Mouse (Mus musculus) embryonic facial prominence, embryonic 13.5 days (tissue): ENCODE data around the gene Rbbp8nl. TPM values are rescaled to one million over a fixed set of nuclear protein-coding genes. Genes with fewer than 3 reads are reported as not detected.

Experiments used
- ATAC-seq: fragments of 200-750 bp; cut with Nextera tagmentation; 2 replicates; pipeline ENCODE4 v1.8.0; 2017; ENCODE audit warnings: low read depth; ENCODE audit not compliant: insufficient number of reproducible peaks, insufficient read depth, low FRiP score, low TSS enrichment
- H3K27ac ChIP-seq: fragments of 300-500 bp; sonication (generic); 2 replicates; pipeline ENCODE4 v1.5.1; 2015; ENCODE audit warnings: moderate library complexity, mild to moderate bottlenecking, inconsistent platforms
- H3K27me3 ChIP-seq: fragments of 300-500 bp; sonication (generic); 2 replicates; pipeline ENCODE4 v1.6.1; 2015; ENCODE audit warnings: mild to moderate bottlenecking, inconsistent platforms
- H3K36me3 ChIP-seq: fragments of 300-500 bp; sonication (generic); 2 replicates; pipeline ENCODE4 v1.6.1; 2015; ENCODE audit warnings: mild to moderate bottlenecking, inconsistent platforms
- H3K4me1 ChIP-seq: fragments of 300-500 bp; sonication (generic); 2 replicates; pipeline ENCODE4 v1.6.1; 2015; ENCODE audit warnings: inconsistent platforms
- H3K4me2 ChIP-seq: fragments of 300-500 bp; sonication (generic); 2 replicates; pipeline ENCODE4 v1.6.1; 2015; ENCODE audit warnings: moderate library complexity, mild to moderate bottlenecking, inconsistent platforms
- H3K4me3 ChIP-seq: fragments of 300-500 bp; sonication (generic); 2 replicates; pipeline ENCODE4 v1.5.1; 2015; ENCODE audit warnings: mild to moderate bottlenecking, inconsistent platforms
- H3K9ac ChIP-seq: fragments of 300-500 bp; sonication (generic); 2 replicates; pipeline ENCODE4 v1.6.1; 2015; ENCODE audit warnings: mild to moderate bottlenecking, inconsistent platforms
- H3K9me3 ChIP-seq: fragments of 300-500 bp; sonication (generic); 2 replicates; pipeline ENCODE4 v1.6.1; 2016; ENCODE audit warnings: inconsistent platforms
- WGBS: fragments of 180-500 bp; shearing (Covaris S2); methylation state at CpG from one replicate; pipeline ENCODE4 v1.1.7; 2015; ENCODE audit warnings: mixed read lengths; 5-methylcytosine and 5-hydroxymethylcytosine counted together
- polyA plus RNA-seq: library from polyadenylated mRNA; unstranded; fragments of >200 nt; fragmentation: Nextera tagmentation; extraction: Ambion mirVana; gene quantifications from 2 replicates; pipeline ENCODE4 v1.2.1, GENCODE M21; 2015

Gene Rbbp8nl
- polyA plus RNA-seq, 1 experiment from 2014 or later = 1.7 TPM

- H3K27me3 ChIP-seq = no peaks in the 10 kb centered on the region
- WGBS = 85% methylated on average over 3 of the region's 3 CpGs
- no peak overlapping the region for H3K9ac ChIP-seq
- no peak overlapping the region for H3K27ac ChIP-seq
- peaks cover 24% of the 10 kb centered on the region for H3K4me1 ChIP-seq
- H3K4me3 ChIP-seq = no peak overlapping the region
- H3K4me2 ChIP-seq = no peak overlapping the region
- 0 out of 2 replicates have a peak, but pooled peaks cover 5% of the 10 kb centered on the region for H3K9me3 ChIP-seq
- no peaks in the 10 kb centered on the region for H3K36me3 ChIP-seq
- no peak for ATAC-seq
Measured at GRCm38 (mm10) chr2:180236930-180237329, 52.7 kb downstream of the Rbbp8nl start.

- 46% methylated on average over 3 of the region's 3 CpGs for WGBS
- no peak; the same call in 1 of the 2 replicates for ATAC-seq
- Histone ChIP-seq H3K27ac (peak overlapping the region; percentile 82), H3K27me3 (no peaks in the 10 kb centered on the region), H3K36me3 (no peaks in the 10 kb centered on the region), H3K9ac (no peak overlapping the region), H3K9me3 (0 out of 2 replicates have a peak, but pooled peaks cover under 1% of the 10 kb centered on the region), H3K4me2 (no peak overlapping the region), H3K4me3 (no peak overlapping the region), H3K4me1 (peaks cover 24% of the 10 kb centered on the region)
Measured at GRCm38 (mm10) chr2:180236500-180236899, 53.2 kb downstream of the Rbbp8nl start.

- Histone ChIP-seq H3K4me3 (no peak overlapping the region), H3K4me2 (no peak overlapping the region), H3K4me1 (peaks cover 24% of the 10 kb centered on the region), H3K27ac (peak overlapping the region; percentile 82), H3K27me3 (no peaks in the 10 kb centered on the region), H3K9ac (no peak overlapping the region), H3K9me3 (no peaks in the 10 kb centered on the region), H3K36me3 (no peaks in the 10 kb centered on the region)
- WGBS = 75% methylated on average over 4 of the region's 4 CpGs
- ATAC-seq = no peak
Measured at GRCm38 (mm10) chr2:180235788-180236187, 53.9 kb downstream of the Rbbp8nl start.

- peak overlapping the region; percentile 0; the same call in 1 of the 2 replicates for H3K4me2 ChIP-seq
- H3K9me3 ChIP-seq = no peaks in the 10 kb centered on the region
- H3K27ac ChIP-seq = peak overlapping the region; percentile 82
- H3K4me1 ChIP-seq = peaks cover 28% of the 10 kb centered on the region
- ATAC-seq = peak; percentile 60; the same call in 1 of the 2 replicates
- H3K4me3 ChIP-seq = no peak overlapping the region
- no peaks in the 10 kb centered on the region for H3K27me3 ChIP-seq
- H3K9ac ChIP-seq = no peak overlapping the region
- H3K36me3 ChIP-seq = no peaks in the 10 kb centered on the region
- 49% methylated on average over 6 of the region's 6 CpGs for WGBS
Measured at GRCm38 (mm10) chr2:180234980-180235379, 54.7 kb downstream of the Rbbp8nl start.

GRCm38 (mm10) chr2:180234353-180234752 is 55.3 kb downstream of the Rbbp8nl start:
- no peaks in the 10 kb centered on the region for H3K9me3 ChIP-seq
- H3K36me3 ChIP-seq = no peaks in the 10 kb centered on the region
- no peak overlapping the region for H3K4me2 ChIP-seq
- H3K9ac ChIP-seq = no peak overlapping the region
- peak overlapping the region; percentile 82 for H3K27ac ChIP-seq
- no peaks in the 10 kb centered on the region for H3K27me3 ChIP-seq
- peaks cover 28% of the 10 kb centered on the region for H3K4me1 ChIP-seq
- no peak for ATAC-seq
- no peak overlapping the region for H3K4me3 ChIP-seq
- 81% methylated on average over 8 of the region's 8 CpGs for WGBS

- ATAC-seq = no peak
Measured at GRCm38 (mm10) chr2:180233101-180233904, 56.4 kb downstream of the Rbbp8nl start.

GRCm38 (mm10) chr2:180230482-180230881 is 59.2 kb downstream of the Rbbp8nl start:
- Histone ChIP-seq H3K27me3 (peaks cover 24% of the 10 kb centered on the region), H3K27ac (no peak overlapping the region), H3K9me3 (no peaks in the 10 kb centered on the region), H3K4me2 (no peak overlapping the region), H3K4me1 (peaks cover 49% of the 10 kb centered on the region), H3K4me3 (no peak overlapping the region), H3K36me3 (no peaks in the 10 kb centered on the region), H3K9ac (peak overlapping the region; percentile 27; the same call in 1 of the 2 replicates)
- ATAC-seq = no peak
- WGBS = 37% methylated on average over 4 of the region's 4 CpGs

More at GRCm38 (mm10) chr2:180233101-180233904, 56.4 kb downstream of the Rbbp8nl start:
- Histone ChIP-seq H3K36me3 (no peaks in the 10 kb centered on the region), H3K27me3 (no peaks in the 10 kb centered on the region; the same call in 1 of the 2 replicates), H3K4me3 (no peak overlapping the region), H3K27ac (no peak overlapping the region), H3K9ac (no peak overlapping the region), H3K4me1 (peaks cover 34% of the 10 kb centered on the region), H3K9me3 (no peaks in the 10 kb centered on the region), H3K4me2 (no peak overlapping the region)
- 86% methylated on average over 7 of the region's 7 CpGs for WGBS

- ATAC-seq = no peak
- Histone ChIP-seq H3K4me1 (peaks cover 45% of the 10 kb centered on the region), H3K27ac (no peak overlapping the region), H3K4me3 (no peak overlapping the region), H3K36me3 (no peaks in the 10 kb centered on the region), H3K27me3 (peaks cover 38% of the 10 kb centered on the region), H3K9me3 (no peaks in the 10 kb centered on the region), H3K4me2 (no peak overlapping the region), H3K9ac (no peak overlapping the region)
- 74% methylated on average over 3 of the region's 3 CpGs for WGBS
Measured at GRCm38 (mm10) chr2:180229129-180229528, 60.5 kb downstream of the Rbbp8nl start.

GRCm38 (mm10) chr2:180228592-180228991 is 61.1 kb downstream of the Rbbp8nl start:
- Histone ChIP-seq H3K27me3 (peaks cover 43% of the 10 kb centered on the region), H3K4me3 (no peak overlapping the region), H3K4me2 (no peak overlapping the region), H3K9me3 (no peaks in the 10 kb centered on the region), H3K4me1 (peaks cover 43% of the 10 kb centered on the region), H3K9ac (no peak overlapping the region), H3K36me3 (no peaks in the 10 kb centered on the region), H3K27ac (no peak overlapping the region)
- ATAC-seq = no peak
- 69% methylated on average over 7 of the region's 7 CpGs for WGBS

- Histone ChIP-seq H3K27ac (peak overlapping the region; percentile 33; the same call in 1 of the 2 replicates), H3K9ac (peak overlapping the region; percentile 37; the same call in 1 of the 2 replicates), H3K4me3 (no peak overlapping the region), H3K4me2 (peak overlapping the region; percentile 50), H3K27me3 (peaks cover 49% of the 10 kb centered on the region), H3K36me3 (no peaks in the 10 kb centered on the region), H3K9me3 (no peaks in the 10 kb centered on the region), H3K4me1 (peaks cover 44% of the 10 kb centered on the region)
- 54% methylated on average over 6 of the region's 6 CpGs for WGBS
- no peak for ATAC-seq
Measured at GRCm38 (mm10) chr2:180228060-180228458, 61.6 kb downstream of the Rbbp8nl start.
